Comparison of ENCODE assay signal across 8 mouse cellular contexts in genomic region chr2:3331071-3331703, GRCm38 (mm10). TPM values are rescaled to one million over a fixed set of nuclear protein-coding genes. Genes with fewer than 3 reads are reported as not detected.
A peak's percentile ranks its signal among the peaks of the same experiment; 100 is the strongest.
DNase-seq lines count a peak whose midpoint lies in the region; ATAC-seq lines count a peak whose summit lies in the region.

No protein-coding gene starts in this region.

- H3K4me2 ChIP-seq in liver, embryonic 12.5 days: peak overlapping the region; percentile 94

- no peaks in the 10 kb centered on the region for H3K9me3 ChIP-seq in erythroblast, embryonic 14.5 days (ENCODE audit: control insufficient read depth, low read length)
- no peaks in the 10 kb centered on the region for H3K9me3 ChIP-seq in forebrain, embryonic 10.5 days
- H3K9me3 ChIP-seq in liver, embryonic 12.5 days (replicated peaks): no peaks in the 10 kb centered on the region

- peak overlapping the region; percentile 84 for H3K9ac ChIP-seq in liver, embryonic 12.5 days

- peaks cover 37% of the 10 kb centered on the region for H3K4me1 ChIP-seq in erythroblast, embryonic 14.5 days (ENCODE audit: control insufficient read depth)
- H3K4me1 ChIP-seq in forebrain, embryonic 10.5 days: peaks cover 26% of the 10 kb centered on the region
- H3K4me1 ChIP-seq in liver, embryonic 12.5 days: peaks cover 27% of the 10 kb centered on the region

- peak overlapping the region; percentile 81 for H3K4me3 ChIP-seq in erythroblast, embryonic 14.5 days (replicated peaks)
- H3K4me3 ChIP-seq in forebrain, embryonic 10.5 days: peak overlapping the region; percentile 76
- peak overlapping the region; percentile 73 for H3K4me3 ChIP-seq in liver, embryonic 12.5 days

- 83% methylated on average over 5 of the region's 5 CpGs for WGBS in forebrain, embryonic 10.5 days
- WGBS in liver, embryonic 12.5 days (ENCODE audit: insufficient replicate concordance): 41% methylated on average over 5 of the region's 5 CpGs

- H3K36me3 ChIP-seq in erythroblast, embryonic 14.5 days (ENCODE audit: control insufficient read depth): peaks cover 38% of the 10 kb centered on the region
- H3K36me3 ChIP-seq in forebrain, embryonic 10.5 days (replicated peaks): peaks cover 40% of the 10 kb centered on the region
- H3K36me3 ChIP-seq in liver, embryonic 12.5 days: peaks cover 28% of the 10 kb centered on the region

- DNase-seq in 3T3-L1 (ENCODE audit: low read depth, low spot score): peak; percentile 38
- no peak for DNase-seq in forebrain, embryonic 10.5 days (ENCODE audit: extremely low spot score, low spot score)
- no peak for DNase-seq in gastrocnemius, postnatal 10 days
- DNase-seq in testis, postnatal 14 days (ENCODE audit: low spot score): no peak
- no peak for DNase-seq in B cell, adult 2 months

- no peak for ATAC-seq in erythroblast, adult 5-6 weeks (replicated peaks; ENCODE audit: low FRiP score, poor library complexity, severe bottlenecking)
- no peak for ATAC-seq in liver, embryonic 12.5 days

- peak overlapping the region; percentile 91; the same call in 1 of the 2 replicates for H3K27ac ChIP-seq in forebrain, embryonic 10.5 days
- peak overlapping the region; percentile 81; the same call in 1 of the 2 replicates for H3K27ac ChIP-seq in liver, embryonic 12.5 days

- H3K27me3 ChIP-seq in erythroblast, embryonic 14.5 days (ENCODE audit: control insufficient read depth): no peaks in the 10 kb centered on the region
- peaks cover 11% of the 10 kb centered on the region for H3K27me3 ChIP-seq in forebrain, embryonic 10.5 days (ENCODE audit: poor library complexity, severe bottlenecking)
- H3K27me3 ChIP-seq in liver, embryonic 12.5 days (replicated peaks): no peaks in the 10 kb centered on the region

RNA-seq across cellular contexts. Expression of gene Rpp38, which starts 1.3 kb away (rescaled TPM):
- 0.03 and 0.11 TPM in 2 replicates for polyA plus RNA-seq in erythroblast, embryonic 14.5 days (2012)
- total RNA-seq in erythroblast, adult 5-6 weeks (2015; ENCODE audit: low replicate concordance): 5.6 and 6.5 TPM in 2 replicates
- 1.7 and 2.4 TPM in 2 replicates for total RNA-seq in erythroblast, adult 5-6 weeks (2017; ENCODE audit: low replicate concordance)
- polyA plus RNA-seq in forebrain, embryonic 10.5 days (2016; fragmentation: Nextera tagmentation; extraction: Ambion mirVana): 22.9 and 23.2 TPM in 2 replicates
- polyA plus RNA-seq in liver, embryonic 12.5 days (2016; fragmentation: Nextera tagmentation; extraction: Ambion mirVana): 19.7 TPM in 2 replicates
- 1 to 10 TPM; 6.2 to 9.1 TPM for total RNA-seq in gastrocnemius, postnatal 10 days (2021)

RNA-seq across cellular contexts. Expression of gene Acbd7, which starts 4.8 kb away (rescaled TPM):
- polyA plus RNA-seq in erythroblast, embryonic 14.5 days (2012): not detected in 2 replicates
- total RNA-seq in erythroblast, adult 5-6 weeks (2015; ENCODE audit: low replicate concordance): not detected in 2 replicates
- total RNA-seq in erythroblast, adult 5-6 weeks (2017; ENCODE audit: low replicate concordance): not detected in 2 replicates
- polyA plus RNA-seq in forebrain, embryonic 10.5 days (2016; fragmentation: Nextera tagmentation; extraction: Ambion mirVana): 0.32 TPM in 1 of 2 replicates, not detected in the other
- polyA plus RNA-seq in liver, embryonic 12.5 days (2016; fragmentation: Nextera tagmentation; extraction: Ambion mirVana): 0.37 and 0.93 TPM in 2 replicates
- under 1 TPM; 0.49 to 0.93 TPM for total RNA-seq in gastrocnemius, postnatal 10 days (2021)

RNA-seq across cellular contexts. Expression of gene Nmt2, which starts 47.2 kb away (rescaled TPM):
- 0.70 and 1.3 TPM in 2 replicates for polyA plus RNA-seq in erythroblast, embryonic 14.5 days (2012)
- total RNA-seq in erythroblast, adult 5-6 weeks (2015; ENCODE audit: low replicate concordance): 3.3 and 4.8 TPM in 2 replicates
- total RNA-seq in erythroblast, adult 5-6 weeks (2017; ENCODE audit: low replicate concordance): 5.7 and 7.8 TPM in 2 replicates
- 63.6 and 64.1 TPM in 2 replicates for polyA plus RNA-seq in forebrain, embryonic 10.5 days (2016; fragmentation: Nextera tagmentation; extraction: Ambion mirVana)
- polyA plus RNA-seq in liver, embryonic 12.5 days (2016; fragmentation: Nextera tagmentation; extraction: Ambion mirVana): 21.7 and 21.8 TPM in 2 replicates
- 10 to 100 TPM in 1 of 2 experiments, 1 to 10 TPM in 1; 9.9 to 14.3 TPM for total RNA-seq in gastrocnemius, postnatal 10 days (2021)

Comparison
In these comparisons a context has a peak if more than half of its experiments do, and no peak if none do; other contexts are left out.
1. RNA of gene Rpp38, which starts 1.3 kb away (polyA plus RNA-seq): 22.9 to 23.2 TPM in forebrain, embryonic 10.5 days and 19.7 TPM in liver, embryonic 12.5 days; 0.03 to 0.11 TPM in erythroblast, embryonic 14.5 days; every median in the first group is over 10 times any median in the second.
2. RNA of gene Nmt2, which starts 47.2 kb away (polyA plus RNA-seq): 63.6 to 64.1 TPM in forebrain, embryonic 10.5 days and 21.7 to 21.8 TPM in liver, embryonic 12.5 days; 0.70 to 1.3 TPM in erythroblast, embryonic 14.5 days; every median in the first group is over 10 times any median in the second.
3. Peak in every context shown above with its lines, with median percentiles within 50 percentile points of each other: H3K4me3 ChIP-seq.